Mouse (Mus musculus): ENCODE measurements around the gene Gm49388.

Gm49388 gene

DNA sequence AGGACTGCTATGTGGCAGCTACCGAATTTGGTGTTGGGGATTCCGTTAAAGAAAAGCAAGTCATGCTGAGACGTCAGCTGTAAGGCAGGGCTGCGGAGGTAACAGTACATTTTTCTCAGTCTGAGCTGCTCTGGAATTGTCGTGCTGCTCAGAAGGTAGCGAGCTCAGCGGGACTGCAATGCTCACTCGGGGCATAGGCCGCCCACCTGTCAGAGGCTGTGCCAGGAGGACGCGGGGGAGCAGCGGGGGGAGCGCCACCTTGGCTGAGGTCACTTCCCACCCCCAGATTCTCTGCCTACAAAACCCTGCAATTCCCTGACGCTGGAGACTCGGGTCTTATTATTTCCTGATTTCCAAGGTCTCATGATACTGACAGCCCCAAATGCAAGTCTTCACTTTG is 55.5 kb downstream of the Gm49388 start:
- no peak for DNase-seq (ENCODE audit: low read depth, low spot score)

DNA sequence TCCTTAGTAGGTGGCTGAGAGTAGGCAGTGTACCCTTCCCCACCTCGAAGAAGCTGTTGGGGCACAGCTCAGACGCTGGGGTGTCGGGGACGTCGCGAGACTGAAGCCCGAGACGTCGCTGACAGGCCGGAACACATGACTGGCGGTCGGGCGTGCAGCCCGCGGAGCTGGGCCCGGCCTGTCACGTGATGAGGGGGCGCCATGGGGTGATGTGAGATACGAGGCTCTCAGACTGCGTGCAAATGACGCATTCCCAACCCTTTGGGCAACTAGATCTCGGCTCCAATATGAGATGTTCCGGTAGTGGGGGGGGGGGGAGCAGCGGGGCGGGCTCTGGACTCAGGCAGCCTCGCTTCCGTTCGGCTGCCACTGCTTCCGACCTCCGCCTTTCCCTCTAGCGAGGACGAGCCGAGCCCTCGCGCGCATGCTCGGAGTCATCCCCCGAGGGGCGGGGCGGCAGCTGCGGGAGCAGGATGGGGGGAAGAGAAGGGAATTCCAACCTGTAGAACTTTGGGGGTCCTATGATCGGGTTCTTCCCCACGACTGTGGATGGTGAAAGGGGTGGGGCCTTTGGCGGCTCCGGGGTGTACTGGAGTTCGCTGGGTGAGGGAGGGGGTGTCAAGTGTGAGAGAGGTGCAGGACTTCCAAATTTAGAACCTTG is 56.1 kb downstream of the Gm49388 start:
- DNase-seq (ENCODE audit: low read depth, low spot score): peak; percentile 96

- DNase-seq (ENCODE audit: low read depth, low spot score): peak; percentile 87
Observed at GRCm38 (mm10) chr7:127842001-127842718, 56.8 kb downstream of the Gm49388 start.

DNA sequence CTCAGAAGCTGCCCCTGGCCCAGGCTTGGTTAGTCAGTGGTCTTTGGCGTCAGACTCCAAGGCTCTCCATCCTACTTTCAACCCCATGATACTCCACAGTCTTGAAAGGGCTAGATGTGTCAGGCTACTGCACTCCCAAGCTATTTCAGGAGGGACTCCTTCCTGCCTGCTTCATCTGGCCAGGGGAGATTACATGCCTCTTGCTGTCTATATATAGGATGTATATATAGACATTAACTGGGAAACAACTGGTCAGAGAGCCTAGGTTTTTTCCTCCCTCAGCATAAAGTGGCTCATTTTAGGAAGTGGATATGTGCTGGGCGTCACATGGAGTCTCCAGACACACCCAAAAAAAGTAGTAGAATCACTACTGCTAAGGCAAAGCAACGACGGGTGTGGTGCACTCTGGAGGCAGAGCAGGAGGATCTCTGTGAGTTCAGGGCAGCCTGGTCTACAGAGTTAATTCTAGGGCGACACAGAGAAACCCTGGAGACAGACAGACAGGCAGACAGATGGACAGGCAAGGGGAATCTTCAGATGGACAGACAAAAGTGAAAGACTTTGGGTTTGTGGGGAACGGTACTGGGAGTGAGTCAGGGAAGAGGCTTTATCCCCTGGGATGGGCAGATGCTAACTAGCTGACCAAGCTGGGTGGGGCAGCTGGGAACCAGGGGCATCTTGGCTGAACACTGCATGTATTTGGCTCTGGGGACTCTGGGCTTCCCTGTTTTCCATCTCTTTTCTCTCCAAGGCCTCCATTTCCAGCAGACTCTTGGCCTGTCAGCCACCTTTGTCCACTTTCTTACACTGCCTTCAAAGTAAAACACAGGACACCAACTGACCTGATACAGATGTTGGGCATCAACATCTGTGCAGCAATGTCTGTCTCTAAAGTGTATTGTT is 64.8 kb downstream of the Gm49388 start:
- no peak for DNase-seq (ENCODE audit: low read depth, low spot score)

DNA sequence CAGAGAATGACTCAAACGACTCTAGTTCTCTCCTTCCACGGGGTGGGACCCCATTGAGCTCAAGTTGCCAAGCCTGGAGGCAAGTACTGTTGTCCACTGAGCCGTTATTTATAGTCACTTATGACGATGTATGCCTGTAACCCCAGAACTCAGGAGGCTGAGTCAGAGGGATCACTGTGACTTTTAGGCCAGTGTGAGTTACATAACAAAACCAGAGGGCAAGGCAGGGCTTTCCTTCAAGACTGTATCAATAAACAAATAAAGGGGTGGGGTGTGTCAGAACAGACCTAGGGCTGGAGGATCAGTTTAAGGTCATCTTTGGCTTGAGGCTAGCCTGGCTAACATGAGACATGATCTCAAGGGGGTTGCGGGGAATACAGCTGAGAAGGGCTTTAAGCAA is 65.5 kb downstream of the Gm49388 start:
- DNase-seq (ENCODE audit: low read depth, low spot score): no peak

Measured in CD4-positive helper T cell, adult 2 months (primary cell).